Mouse (Mus musculus) neural tube, embryonic 14.5 days (tissue): ENCODE measurements around the gene Exd1. TPM values are rescaled to one million over a fixed set of nuclear protein-coding genes. Genes with fewer than 3 reads are reported as not detected.
"Not testable (repeated sequence)": the region's sequence is repeated elsewhere in the genome, so short reads cannot be mapped to it uniquely, and the experiment has no call there.

Experiments
- ATAC-seq: fragments of 200-750 bp; cut with Nextera tagmentation; 2 replicates; pipeline ENCODE4 v1.8.0; 2017; ENCODE audit warnings: low read depth, mild to moderate bottlenecking, moderate TSS enrichment, moderate library complexity
- H3K27ac ChIP-seq: fragments of 300-500 bp; sonication (generic); 2 replicates; pipeline ENCODE4 v1.5.1; 2014; ENCODE audit warnings: low read depth, mild to moderate bottlenecking, control low read depth, low read length, moderate library complexity, mixed read lengths
- H3K27me3 ChIP-seq: fragments of 300-500 bp; sonication (generic); 2 replicates; pipeline ENCODE4 v1.6.1; 2014; ENCODE audit warnings: low read length; ENCODE audit not compliant: control insufficient read depth, insufficient read depth
- H3K36me3 ChIP-seq: fragments of 300-500 bp; sonication (generic); 2 replicates; pipeline ENCODE4 v1.6.1; 2014; ENCODE audit warnings: low read length, mixed read lengths; ENCODE audit not compliant: control insufficient read depth, insufficient read depth
- H3K4me1 ChIP-seq: fragments of 300-500 bp; sonication (generic); 2 replicates; pipeline ENCODE4 v1.6.1; 2014; ENCODE audit warnings: low read length; ENCODE audit not compliant: control insufficient read depth, insufficient read depth
- H3K4me2 ChIP-seq: fragments of 300-500 bp; sonication (generic); 2 replicates; pipeline ENCODE4 v1.6.1; 2014; ENCODE audit warnings: mild to moderate bottlenecking, low read depth, low read length, control low read depth
- H3K4me3 ChIP-seq: fragments of 300-500 bp; sonication (generic); 2 replicates; pipeline ENCODE4 v1.5.1; 2014; ENCODE audit warnings: low read depth, low read length, control low read depth, mixed read lengths
- H3K9ac ChIP-seq: fragments of 300-500 bp; sonication (generic); replicated peaks from 2 replicates; pipeline ENCODE4 v1.6.1; 2014; ENCODE audit warnings: low read depth, mild to moderate bottlenecking, control low read depth, low read length, mixed read lengths
- H3K9me3 ChIP-seq: fragments of 300-500 bp; sonication (generic); 2 replicates; pipeline ENCODE4 v1.6.1; 2016; ENCODE audit warnings: low read length; ENCODE audit not compliant: control insufficient read depth
- WGBS: fragments of 180-500 bp; shearing (Covaris S2); extraction: QIAGEN DNeasy Blood & Tissue Kit; methylation state at CpG from one replicate; pipeline ENCODE4 v1.1.7; 2014; 5-methylcytosine and 5-hydroxymethylcytosine counted together
- polyA plus RNA-seq: library from polyadenylated mRNA; unstranded; fragments of >200 nt; fragmentation: Nextera tagmentation; extraction: Ambion mirVana; gene quantifications from 2 replicates; pipeline ENCODE4 v1.2.1, GENCODE M21; 2014

Gene Exd1
- polyA plus RNA-seq, 1 experiment from 2014 or later, result 0.62 TPM

- Histone ChIP-seq H3K4me3 (no peak overlapping the region), H3K9ac (no peak overlapping the region), H3K9me3 (no peaks in the 10 kb centered on the region), H3K36me3 (no peaks in the 10 kb centered on the region), H3K4me1 (no peaks in the 10 kb centered on the region), H3K27ac (no peak overlapping the region), H3K4me2 (no peak overlapping the region), H3K27me3 (no peaks in the 10 kb centered on the region)
- WGBS, result 56% methylated on average over 5 of the region's 5 CpGs
- ATAC-seq, result no peak
Measured at GRCm38 (mm10) chr2:119516811-119517210, 30.6 kb downstream of the Exd1 start.

- no peak for ATAC-seq
- Histone ChIP-seq H3K4me1 (no peaks in the 10 kb centered on the region), H3K9me3 (no peaks in the 10 kb centered on the region), H3K36me3 (no peaks in the 10 kb centered on the region), H3K9ac (no peak overlapping the region), H3K27ac (no peak overlapping the region), H3K4me2 (no peak overlapping the region), H3K4me3 (no peak overlapping the region), H3K27me3 (no peaks in the 10 kb centered on the region)
- WGBS, result 89% methylated on average over 3 of the region's 3 CpGs
Measured at GRCm38 (mm10) chr2:119514026-119514522, 33.4 kb downstream of the Exd1 start.

DNA sequence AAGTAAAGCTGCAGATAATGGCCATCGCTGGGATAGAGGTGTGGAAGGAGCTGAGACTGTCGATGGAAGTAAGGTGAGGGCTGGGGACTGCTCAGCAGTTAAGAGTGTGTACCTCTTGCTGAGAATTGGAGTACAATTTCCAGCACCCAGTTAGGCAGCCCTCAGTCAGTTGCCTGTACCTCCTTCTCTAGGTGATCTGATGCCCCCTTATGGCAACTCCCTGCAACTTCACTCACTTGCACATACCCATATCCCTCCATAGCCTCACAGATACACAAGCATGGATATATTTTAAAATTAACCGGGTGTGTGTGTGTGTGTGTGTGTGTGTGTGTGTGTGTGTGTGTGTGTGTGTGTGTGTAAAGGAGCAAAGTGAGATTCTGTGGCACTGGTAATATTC is 35.1 kb downstream of the Exd1 start:
- 86% methylated on average over 3 of the region's 3 CpGs for WGBS

GRCm38 (mm10) chr2:119510856-119511255 is 36.6 kb downstream of the Exd1 start:
- 83% methylated on average over 2 of the region's 2 CpGs for WGBS
- H3K27ac ChIP-seq, result no peak overlapping the region
- H3K4me3 ChIP-seq, result no peak overlapping the region
- H3K36me3 ChIP-seq, result no peaks in the 10 kb centered on the region
- no peaks in the 10 kb centered on the region for H3K27me3 ChIP-seq
- no peak overlapping the region for H3K4me2 ChIP-seq
- no peaks in the 10 kb centered on the region for H3K4me1 ChIP-seq
- H3K9me3 ChIP-seq, result no peaks in the 10 kb centered on the region
- H3K9ac ChIP-seq, result no peak overlapping the region
- ATAC-seq, result no peak

More for the DNA sequence above, 35.1 kb downstream of the Exd1 start:
- H3K27ac ChIP-seq, result no peak overlapping the region
- no peak for ATAC-seq
- no peaks in the 10 kb centered on the region for H3K4me1 ChIP-seq
- no peaks in the 10 kb centered on the region for H3K27me3 ChIP-seq
- H3K4me3 ChIP-seq, result no peak overlapping the region
- no peak overlapping the region for H3K4me2 ChIP-seq
- H3K9ac ChIP-seq, result no peak overlapping the region
- no peaks in the 10 kb centered on the region for H3K36me3 ChIP-seq
- H3K9me3 ChIP-seq, result no peaks in the 10 kb centered on the region

- H3K4me1 ChIP-seq, ATAC-seq, H3K27ac ChIP-seq, H3K36me3 ChIP-seq, H3K4me2 ChIP-seq, H3K9me3 ChIP-seq, H3K27me3 ChIP-seq, H3K4me3 ChIP-seq, H3K9ac ChIP-seq: not testable (repeated sequence)
- 68% methylated on average over 7 of the region's 7 CpGs for WGBS
Measured at GRCm38 (mm10) chr2:119508518-119508917, 38.9 kb downstream of the Exd1 start.

DNA sequence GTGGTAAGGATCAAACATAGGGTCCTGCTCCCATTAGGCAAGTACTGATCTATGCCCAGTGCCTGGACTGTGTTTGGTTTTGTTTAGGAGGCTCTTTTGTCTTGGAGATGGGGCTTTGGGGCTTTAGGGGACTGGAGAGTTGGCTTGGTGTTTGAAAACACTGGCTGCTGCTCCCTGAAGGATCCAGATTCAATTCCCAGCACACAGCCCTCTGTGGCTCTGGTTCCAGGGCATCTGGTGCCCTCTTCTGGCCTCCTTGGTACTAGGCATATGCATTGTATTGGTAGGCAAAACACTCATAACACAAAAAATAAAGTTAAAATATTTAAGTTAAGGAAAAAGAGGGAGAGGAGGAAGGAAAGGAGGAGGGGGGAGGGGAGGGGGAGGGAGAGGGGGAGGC is 40.3 kb downstream of the Exd1 start:
- H3K27me3 ChIP-seq, result no peaks in the 10 kb centered on the region

DNA sequence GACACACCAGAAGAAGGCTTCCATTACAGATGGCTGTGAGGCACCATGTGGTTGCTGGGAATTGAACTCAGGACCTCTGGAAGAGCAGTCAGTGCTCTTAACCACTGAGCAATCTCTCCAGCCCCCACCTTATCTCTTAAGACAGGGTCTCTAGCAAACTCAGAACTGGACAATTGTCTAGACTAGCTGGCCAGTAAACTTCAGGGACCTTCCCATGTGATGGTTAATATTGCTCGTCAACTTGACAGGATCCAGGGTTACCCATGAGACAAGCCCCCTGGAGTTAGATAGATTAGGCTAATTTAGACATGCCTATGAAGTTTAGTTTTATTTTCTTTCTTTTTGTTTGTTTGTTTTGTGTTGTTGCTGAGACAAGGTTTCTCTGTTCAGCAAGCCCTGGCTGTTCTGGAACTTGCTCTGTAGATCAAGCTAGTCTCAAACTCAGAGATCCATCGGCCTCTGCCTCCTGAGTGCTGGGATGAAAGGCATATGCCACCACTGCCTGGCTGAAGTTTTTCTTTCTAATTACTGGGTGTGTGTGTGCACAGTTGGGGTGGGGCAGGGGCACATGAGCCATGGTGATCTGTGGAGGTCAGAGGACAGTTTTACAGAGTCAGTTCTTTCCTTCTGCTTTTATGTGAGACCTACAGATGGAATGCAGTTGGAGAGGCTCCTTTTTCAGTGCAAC is 46.3 kb downstream of the Exd1 start:
- Histone ChIP-seq H3K9me3 (no peaks in the 10 kb centered on the region), H3K4me1 (no peaks in the 10 kb centered on the region), H3K27ac (no peak overlapping the region), H3K27me3 (no peaks in the 10 kb centered on the region), H3K36me3 (no peaks in the 10 kb centered on the region), H3K9ac (no peak overlapping the region), H3K4me2 (no peak overlapping the region), H3K4me3 (no peak overlapping the region)
- ATAC-seq, result no peak
- 90% methylated on average over 2 of the region's 2 CpGs for WGBS

More for the DNA sequence above, 40.3 kb downstream of the Exd1 start:
- Histone ChIP-seq H3K9ac (no peak overlapping the region), H3K36me3 (no peaks in the 10 kb centered on the region), H3K4me1 (no peaks in the 10 kb centered on the region), H3K4me3 (no peak overlapping the region), H3K9me3 (no peaks in the 10 kb centered on the region), H3K27ac (no peak overlapping the region), H3K4me2 (no peak overlapping the region)
- no peak for ATAC-seq

GRCm38 (mm10) chr2:119498859-119499258 is 48.6 kb downstream of the Exd1 start:
- Histone ChIP-seq H3K4me2 (no peak overlapping the region), H3K27me3 (no peaks in the 10 kb centered on the region), H3K9ac (no peak overlapping the region)

GRCm38 (mm10) chr2:119496082-119496481 is 51.3 kb downstream of the Exd1 start:
- Histone ChIP-seq H3K9ac (no peak overlapping the region), H3K27me3 (no peaks in the 10 kb centered on the region), H3K4me1 (no peaks in the 10 kb centered on the region), H3K9me3 (no peaks in the 10 kb centered on the region), H3K4me3 (no peak overlapping the region), H3K27ac (no peak overlapping the region), H3K4me2 (no peak overlapping the region), H3K36me3 (no peaks in the 10 kb centered on the region)
- WGBS, result 95% methylated on average over 2 of the region's 2 CpGs
- no peak for ATAC-seq

More at GRCm38 (mm10) chr2:119498859-119499258, 48.6 kb downstream of the Exd1 start:
- Histone ChIP-seq H3K9me3 (no peaks in the 10 kb centered on the region), H3K4me3 (no peak overlapping the region), H3K27ac (no peak overlapping the region), H3K36me3 (no peaks in the 10 kb centered on the region), H3K4me1 (no peaks in the 10 kb centered on the region)
- 89% methylated on average over 2 of the region's 2 CpGs for WGBS
- no peak for ATAC-seq
